Mouse (Mus musculus) ES-Bruce4 (cell line): ENCODE measurements around the gene Axl.

Experiments
- CTCF ChIP-seq: IDR thresholded peaks from one replicate; pipeline ENCODE4 v1.8.1; 2011; ENCODE audit warnings: low read depth, low read length
- POLR2A ChIP-seq: IDR thresholded peaks from one replicate; pipeline ENCODE4 v1.8.1; 2011; ENCODE audit warnings: low read length; ENCODE audit not compliant: insufficient read depth

DNA sequence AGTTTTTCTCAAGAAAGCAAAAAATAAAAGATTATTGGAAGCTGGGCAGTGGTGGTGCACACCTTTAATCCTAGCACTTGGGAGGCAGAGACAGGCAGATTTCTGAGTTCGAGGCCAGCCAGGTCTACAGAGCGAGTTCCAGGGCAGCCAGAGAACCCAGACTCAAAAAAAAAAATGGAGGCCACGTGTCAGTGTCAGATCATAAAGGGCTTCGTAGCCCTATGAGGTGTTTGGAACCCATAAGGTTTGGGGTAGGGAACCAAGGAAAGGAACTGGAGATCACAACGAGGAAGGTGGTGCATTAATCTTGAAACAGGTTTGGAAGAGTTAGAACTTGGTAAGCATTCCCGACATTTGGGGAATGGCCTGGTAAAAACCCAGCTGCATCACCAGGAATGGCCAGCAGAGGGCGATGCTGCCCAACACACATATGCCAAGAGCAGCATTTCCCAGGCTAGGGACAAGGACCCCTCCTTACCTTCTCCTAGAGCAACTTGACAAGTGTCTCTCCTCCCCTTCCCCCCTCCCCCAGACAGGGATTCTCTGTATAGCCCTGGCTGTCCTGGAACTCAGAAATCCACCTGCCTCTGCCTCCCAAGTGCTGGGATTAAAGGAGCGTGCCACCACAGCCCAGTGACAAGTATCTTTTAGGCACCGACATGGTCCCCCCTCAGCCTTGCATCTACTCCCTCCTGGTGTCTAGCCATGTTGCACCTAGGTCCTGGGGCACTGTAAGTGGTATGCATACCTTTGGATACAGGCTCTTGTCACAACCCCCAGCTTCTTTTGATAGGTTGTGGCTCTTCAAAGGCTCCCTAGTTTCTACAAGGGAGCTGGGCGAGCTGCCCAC lies 68.5 kb downstream of the Axl start:
- TF ChIP-seq CTCF (peak; percentile 99), POLR2A (no peak)
